Mouse (Mus musculus) lung, postnatal 0 days (tissue): ENCODE results near the gene Nme7.

Experiments
- CTCF ChIP-seq: IDR thresholded peaks from 2 replicates; pipeline ENCODE4 v1.5.1; 2016; ENCODE audit warnings: antibody characterized with exemption, mild to moderate bottlenecking
- EP300 ChIP-seq: IDR thresholded peaks from 2 replicates; pipeline ENCODE4 v1.6.1; 2016; ENCODE audit warnings: antibody characterized with exemption, mild to moderate bottlenecking, control low read depth

DNA sequence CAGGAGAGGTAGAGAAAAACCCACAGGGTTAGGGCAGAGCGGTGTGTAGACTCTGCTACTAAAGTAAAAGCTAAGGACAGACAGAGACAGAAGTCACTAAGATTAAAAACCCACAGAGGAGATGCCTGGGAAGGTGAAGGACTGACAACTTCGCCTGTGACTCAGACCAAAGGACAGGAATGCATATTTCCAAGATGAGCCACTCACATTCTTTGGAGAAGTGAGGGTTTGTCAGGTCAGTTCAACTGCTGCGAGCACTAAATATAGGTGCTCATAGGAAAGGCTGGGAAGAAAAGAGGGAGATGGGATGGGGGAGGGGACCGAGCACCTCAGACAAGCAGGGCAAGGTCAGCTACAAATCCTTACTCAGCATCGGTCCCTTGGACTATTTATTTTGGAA lies 147.4 kb downstream of the Nme7 start:
- no peak for TF ChIP-seq CTCF
- no peak for TF ChIP-seq EP300
